Mouse (Mus musculus) testis, adult 2 months (tissue): Measurements from ENCODE around the gene Tma7. TPM values are rescaled to one million over a fixed set of nuclear protein-coding genes. Genes with fewer than 3 reads are reported as not detected.

Experiments
- H3K27ac ChIP-seq: fragments of 200-500 bp; 2 replicates; pipeline ENCODE4 v1.5.1; 2012; ENCODE audit warnings: low read depth, low read length; ENCODE audit not compliant: control insufficient read depth, insufficient read depth
- H3K27me3 ChIP-seq: fragments of 200-500 bp; 2 replicates; pipeline ENCODE4 v1.6.1; 2012; ENCODE audit warnings: mild to moderate bottlenecking, low read length, moderate library complexity; ENCODE audit not compliant: control insufficient read depth, insufficient read depth
- H3K36me3 ChIP-seq: fragments of 200-500 bp; 2 replicates; pipeline ENCODE4 v1.6.1; 2012; ENCODE audit warnings: mild to moderate bottlenecking, low read length; ENCODE audit not compliant: control insufficient read depth, insufficient read depth
- H3K4me1 ChIP-seq: fragments of 200-500 bp; 2 replicates; pipeline ENCODE4 v1.6.1; 2012; ENCODE audit warnings: low read length; ENCODE audit not compliant: control insufficient read depth, insufficient read depth
- H3K4me3 ChIP-seq: fragments of 200-500 bp; 2 replicates; pipeline ENCODE4 v1.5.1; 2012; ENCODE audit warnings: low read depth, mild to moderate bottlenecking, low read length, moderate library complexity, mixed read lengths; ENCODE audit not compliant: control insufficient read depth
- CTCF ChIP-seq: fragments of 200-500 bp; IDR thresholded peaks from 2 replicates; pipeline ENCODE4 v1.5.1; 2012; ENCODE audit warnings: low read depth, mild to moderate bottlenecking, inconsistent platforms, low read length, moderate library complexity; ENCODE audit not compliant: control insufficient read depth, insufficient read depth, insufficient replicate concordance
- POLR2A ChIP-seq: fragments of 200-500 bp; IDR thresholded peaks from 2 replicates; pipeline ENCODE4 v1.6.1; 2012; ENCODE audit warnings: low read depth, mild to moderate bottlenecking, inconsistent platforms, low read length, moderate library complexity; ENCODE audit not compliant: control insufficient read depth
- polyA plus RNA-seq: library from polyadenylated mRNA; depleted of rRNA; stranded (reverse); fragments of >200 nt; gene quantifications from 2 replicates; pipeline ENCODE4 v1.2.3, GENCODE M21; 2012

The Tma7 gene
- polyA plus RNA-seq, 1 experiment, result 120 TPM

DNA sequence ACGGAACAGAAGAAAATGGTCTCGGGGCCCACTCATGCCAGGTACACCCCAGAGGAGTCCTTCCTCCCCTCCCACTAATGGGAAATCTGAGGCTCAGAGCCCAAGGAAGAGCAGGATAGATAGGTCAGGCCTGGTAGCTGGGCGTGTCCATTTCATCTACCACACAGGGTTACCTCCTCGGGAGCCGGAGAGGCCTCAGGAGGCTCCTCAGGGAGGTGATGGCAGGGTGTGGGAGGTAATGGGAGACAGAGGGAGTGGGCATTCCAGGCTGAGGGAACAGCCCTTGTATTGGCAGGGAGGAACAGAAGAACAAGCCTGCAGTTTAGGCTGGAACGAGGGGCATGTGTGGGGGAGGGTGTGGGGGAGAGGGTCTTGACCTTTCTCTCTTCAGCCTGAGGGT lies 14.5 kb upstream of the Tma7 start:
- TF ChIP-seq POLR2A (no peak), CTCF (no peak)
- no peak overlapping the region for H3K27ac ChIP-seq
- H3K4me1 ChIP-seq, result peaks cover 17% of the 10 kb centered on the region
- no peaks in the 10 kb centered on the region for H3K36me3 ChIP-seq
- H3K4me3 ChIP-seq, result no peak overlapping the region
- H3K27me3 ChIP-seq, result no peaks in the 10 kb centered on the region

DNA sequence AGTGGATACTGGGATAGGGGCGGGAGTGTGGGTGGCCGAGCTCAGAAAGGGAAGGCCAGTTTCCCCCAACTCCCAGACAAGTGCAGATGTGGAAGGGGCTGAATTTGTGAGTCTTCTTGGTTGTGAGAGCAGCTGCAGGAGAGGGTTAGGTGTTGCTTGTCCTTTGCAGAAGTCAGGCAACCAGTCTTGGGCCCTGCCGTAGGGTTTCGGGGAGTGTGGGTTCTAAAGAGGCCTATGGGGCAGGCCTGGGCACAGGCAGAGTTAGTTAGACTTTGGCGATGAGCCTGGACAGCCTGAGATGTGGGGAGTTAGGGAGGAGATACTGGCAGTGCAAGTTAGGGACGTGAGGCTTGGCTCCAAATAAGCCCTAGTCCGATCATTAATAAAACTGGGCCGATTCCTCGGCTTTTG lies 13.9 kb upstream of the Tma7 start:
- TF ChIP-seq POLR2A, result no peak
- TF ChIP-seq CTCF, result no peak
- Histone ChIP-seq H3K4me3 (peak overlapping the region; percentile 79), H3K4me1 (peaks cover 17% of the 10 kb centered on the region), H3K27ac (peak overlapping the region; percentile 56), H3K36me3 (no peaks in the 10 kb centered on the region), H3K27me3 (no peaks in the 10 kb centered on the region)

DNA sequence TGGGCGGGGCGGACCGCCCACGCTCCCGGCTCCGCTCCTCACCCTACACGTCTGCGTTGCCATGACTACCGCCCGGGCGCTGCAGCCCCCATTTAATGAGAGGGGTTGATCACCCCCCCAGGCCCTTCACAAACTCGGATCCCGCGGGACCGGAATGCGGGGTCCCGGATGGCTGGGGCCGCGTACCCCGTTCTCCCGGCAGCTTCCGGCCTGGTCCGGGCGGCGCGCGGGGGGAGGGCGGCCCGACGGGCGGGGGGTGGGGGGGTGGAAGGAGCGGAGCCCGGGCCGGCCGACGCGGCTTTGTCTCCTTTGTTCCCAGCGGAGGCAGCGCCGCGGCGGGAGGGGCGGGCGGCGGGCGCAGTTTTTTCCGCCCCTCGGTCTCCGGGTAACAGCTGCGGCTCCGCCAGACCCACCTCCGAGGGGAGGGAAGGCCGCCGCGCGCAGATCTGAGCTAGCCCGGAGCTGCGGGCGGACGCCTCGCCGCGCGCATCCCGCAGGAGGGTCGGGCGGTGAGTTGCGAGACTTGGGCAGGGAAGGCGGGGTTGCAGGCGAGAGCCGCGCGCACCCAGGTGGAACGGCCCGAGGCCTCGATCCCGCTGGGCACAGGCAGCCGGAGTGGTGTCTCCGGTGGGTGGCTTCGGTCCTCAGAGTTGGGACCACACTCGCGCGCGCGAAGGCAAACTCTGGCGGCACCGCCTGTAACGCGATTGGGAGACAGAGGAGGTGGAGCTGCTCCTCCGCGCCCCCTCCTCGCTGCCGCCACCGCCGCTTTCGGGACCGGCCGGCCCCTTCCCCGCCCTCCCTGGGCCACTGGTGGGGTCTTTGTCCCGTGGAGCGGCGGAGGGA lies 13.0 kb upstream of the Tma7 start, which contains the start of gene Plxnb1:
Gene Plxnb1 (plus strand): TSS at position 253 of the 846 bp plus-strand sequence.
- Histone ChIP-seq H3K36me3 (no peaks in the 10 kb centered on the region), H3K4me3 (peak within 1 kb of the TSS; percentile 86), H3K27me3 (no peaks in the 10 kb centered on the region), H3K27ac (peak within 1 kb of the TSS; percentile 63), H3K4me1 (peaks cover 17% of the 10 kb centered on the region)
- no peak for TF ChIP-seq CTCF
- peak; percentile 27 for TF ChIP-seq POLR2A

DNA sequence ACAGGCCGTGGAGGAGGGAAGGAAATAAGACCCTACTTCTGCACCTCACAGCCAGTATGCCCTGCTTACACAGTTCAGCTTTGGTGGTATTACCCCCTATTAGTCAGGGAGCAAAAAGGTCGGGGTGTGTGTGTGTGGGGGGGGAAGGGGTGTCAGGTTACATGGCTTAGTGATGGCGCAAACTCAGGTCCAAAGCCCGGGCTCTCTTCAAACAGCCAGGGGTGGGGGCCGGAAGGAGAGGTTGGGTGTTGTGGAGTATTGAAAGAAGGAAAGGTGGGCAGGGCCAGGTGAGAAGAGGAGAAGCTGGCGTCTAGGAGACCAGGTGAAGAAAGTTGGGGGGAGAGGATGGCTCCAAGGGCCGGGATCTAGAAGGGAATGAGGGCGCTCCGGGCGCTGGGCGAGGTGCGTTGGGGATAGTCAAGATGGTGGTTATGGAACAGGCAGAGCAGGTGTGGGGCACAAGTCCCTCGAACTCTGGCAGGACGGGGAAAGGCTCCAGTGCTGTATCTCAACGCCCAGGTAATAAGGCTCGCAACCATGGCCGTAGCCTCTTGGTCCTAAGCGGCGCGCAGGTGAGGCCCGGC lies 12.3 kb upstream of the Tma7 start:
- no peak for TF ChIP-seq CTCF
- TF ChIP-seq POLR2A, result no peak
- Histone ChIP-seq H3K27ac (peak overlapping the region; percentile 63), H3K4me3 (peak overlapping the region; percentile 86), H3K27me3 (no peaks in the 10 kb centered on the region), H3K36me3 (no peaks in the 10 kb centered on the region), H3K4me1 (peaks cover 17% of the 10 kb centered on the region)

DNA sequence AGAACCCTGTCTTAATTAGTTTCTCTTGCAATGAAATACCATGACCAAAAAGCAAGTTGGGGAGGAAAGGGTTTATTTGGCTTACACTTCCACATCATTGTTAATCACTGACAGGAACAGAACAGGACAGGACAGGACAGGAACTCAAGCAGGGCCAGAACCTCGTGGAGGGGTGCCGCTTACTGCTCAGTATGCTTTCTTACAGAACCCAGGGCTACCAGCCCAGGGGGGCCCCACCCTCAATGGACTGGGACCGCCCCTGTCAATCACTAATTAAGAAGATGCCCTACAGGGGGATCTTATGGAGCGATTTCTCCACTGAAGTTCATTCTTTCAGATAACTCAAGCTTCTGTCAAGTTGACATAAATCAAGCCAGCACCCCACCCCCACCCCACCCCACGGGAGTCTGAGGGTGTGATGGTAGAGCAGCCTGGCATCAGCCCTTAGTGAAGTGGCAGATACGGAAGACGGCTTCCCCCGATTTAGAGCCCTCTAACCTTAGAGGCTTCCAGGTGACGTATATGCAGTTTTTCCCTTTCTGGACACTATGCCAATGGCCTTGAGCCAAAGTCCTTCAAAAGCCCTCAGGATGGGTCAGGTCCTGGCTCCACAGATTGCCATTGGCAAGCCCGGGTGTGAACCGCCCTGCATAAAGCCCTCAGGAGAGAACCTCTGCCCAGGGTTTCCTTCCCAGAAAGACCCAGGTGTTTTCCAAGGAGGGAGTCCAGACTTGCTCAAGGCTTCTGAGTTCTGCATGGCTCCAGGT lies 11.6 kb upstream of the Tma7 start:
- Histone ChIP-seq H3K4me3 (no peak overlapping the region), H3K4me1 (peaks cover 17% of the 10 kb centered on the region), H3K27me3 (no peaks in the 10 kb centered on the region), H3K27ac (no peak overlapping the region), H3K36me3 (no peaks in the 10 kb centered on the region)
- no peak for TF ChIP-seq POLR2A
- TF ChIP-seq CTCF, result no peak

DNA sequence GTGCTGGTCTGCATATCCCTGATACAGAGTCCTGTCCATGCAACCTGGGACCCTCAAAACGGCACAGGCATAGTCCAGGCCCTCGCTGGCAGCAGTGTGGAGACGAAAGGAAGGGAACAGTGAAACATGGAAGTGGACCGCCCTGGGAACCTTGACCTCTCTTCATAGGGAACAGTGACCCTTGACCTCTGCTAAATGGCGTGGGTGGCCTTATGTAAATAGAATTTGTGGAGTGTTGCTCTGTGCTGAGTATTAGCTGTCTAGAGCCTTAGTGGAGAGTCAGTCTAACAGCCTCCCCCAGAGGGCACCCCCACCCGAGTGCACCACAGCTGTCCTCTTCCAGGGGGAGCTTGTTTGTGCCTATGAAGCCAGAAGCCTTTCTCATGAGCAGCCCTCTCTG lies 10.4 kb upstream of the Tma7 start:
- H3K27ac ChIP-seq, result no peak overlapping the region
- H3K4me3 ChIP-seq, result no peak overlapping the region
- no peak for TF ChIP-seq POLR2A
- no peaks in the 10 kb centered on the region for H3K36me3 ChIP-seq
- H3K27me3 ChIP-seq, result no peaks in the 10 kb centered on the region
- H3K4me1 ChIP-seq, result peaks cover 17% of the 10 kb centered on the region

DNA sequence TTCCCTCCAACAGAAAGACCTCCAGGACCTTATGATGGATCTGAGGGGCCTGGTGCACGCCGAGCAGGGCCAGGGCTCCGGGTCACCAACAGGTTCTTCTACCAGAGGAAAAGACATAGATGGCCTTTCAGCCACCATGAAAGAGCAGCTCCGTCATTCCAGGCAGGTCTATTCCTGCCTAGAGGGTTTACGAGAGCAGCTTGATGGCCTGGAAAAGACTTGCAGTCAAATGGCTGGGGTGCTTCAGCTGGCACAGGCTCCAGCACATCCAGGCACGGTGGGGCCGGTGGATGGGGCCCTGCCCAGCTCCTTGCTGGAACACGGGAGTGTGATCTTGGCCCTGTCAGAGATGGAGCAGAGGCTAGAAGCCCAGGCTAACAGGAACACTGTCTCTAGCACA lies 9.4 kb upstream of the Tma7 start:
- peaks cover 21% of the 10 kb centered on the region for H3K4me1 ChIP-seq

More for the DNA sequence above, 9.4 kb upstream of the Tma7 start:
- TF ChIP-seq CTCF (no peak), POLR2A (no peak)
- no peaks in the 10 kb centered on the region for H3K36me3 ChIP-seq
- H3K27me3 ChIP-seq, result no peaks in the 10 kb centered on the region
- no peak overlapping the region for H3K27ac ChIP-seq
- no peak overlapping the region for H3K4me3 ChIP-seq
